Mouse (Mus musculus) limb, embryonic 13.5 days (tissue): ENCODE data around the gene Fam71a. TPM values are rescaled to one million over a fixed set of nuclear protein-coding genes. Genes with fewer than 3 reads are reported as not detected.

Experiments used
- ATAC-seq: fragments of 200-750 bp; cut with Nextera tagmentation; 2 replicates; pipeline ENCODE4 v1.8.0; 2017; ENCODE audit warnings: low read depth, moderate number of reproducible peaks, moderate TSS enrichment; ENCODE audit not compliant: low FRiP score
- H3K27ac ChIP-seq: fragments of 300-500 bp; sonication (generic); 2 replicates; pipeline ENCODE4 v1.5.1; 2015; ENCODE audit warnings: inconsistent platforms, mild to moderate bottlenecking, moderate library complexity
- H3K27me3 ChIP-seq: fragments of 300-500 bp; sonication (generic); 2 replicates; pipeline ENCODE4 v1.6.1; 2015; ENCODE audit warnings: mild to moderate bottlenecking, inconsistent platforms
- H3K36me3 ChIP-seq: fragments of 300-500 bp; sonication (generic); 2 replicates; pipeline ENCODE4 v1.6.1; 2015; ENCODE audit warnings: inconsistent platforms, mild to moderate bottlenecking, moderate library complexity
- H3K4me1 ChIP-seq: fragments of 300-500 bp; sonication (generic); 2 replicates; pipeline ENCODE4 v1.6.1; 2015; ENCODE audit warnings: inconsistent platforms
- H3K4me2 ChIP-seq: fragments of 300-500 bp; sonication (generic); replicated peaks from 2 replicates; pipeline ENCODE4 v1.6.1; 2015; ENCODE audit warnings: inconsistent platforms, mild to moderate bottlenecking, moderate library complexity
- H3K4me3 ChIP-seq: fragments of 300-500 bp; sonication (generic); 2 replicates; pipeline ENCODE4 v1.5.1; 2015; ENCODE audit warnings: moderate library complexity, mild to moderate bottlenecking, inconsistent platforms
- H3K9ac ChIP-seq: fragments of 300-500 bp; sonication (generic); 2 replicates; pipeline ENCODE4 v1.6.1; 2015; ENCODE audit warnings: mild to moderate bottlenecking, inconsistent platforms
- H3K9me3 ChIP-seq: fragments of 300-500 bp; sonication (generic); 2 replicates; pipeline ENCODE4 v1.6.1; 2016; ENCODE audit warnings: inconsistent platforms
- WGBS: fragments of 180-500 bp; shearing (Covaris S2); methylation state at CpG from one replicate; pipeline ENCODE4 v1.1.7; 2015; 5-methylcytosine and 5-hydroxymethylcytosine counted together
- polyA plus RNA-seq: library from polyadenylated mRNA; unstranded; fragments of >200 nt; fragmentation: Nextera tagmentation; extraction: Ambion mirVana; gene quantifications from 2 replicates; pipeline ENCODE4 v1.2.1, GENCODE M21; 2015

Gene Fam71a
- polyA plus RNA-seq, 1 experiment from 2014 or later = not detected

- Histone ChIP-seq H3K4me2 (no peak overlapping the region), H3K27me3 (peaks cover 79% of the 10 kb centered on the region), H3K4me1 (peaks cover 17% of the 10 kb centered on the region), H3K36me3 (no peaks in the 10 kb centered on the region), H3K9me3 (no peaks in the 10 kb centered on the region), H3K4me3 (no peak overlapping the region), H3K9ac (no peak overlapping the region), H3K27ac (no peak overlapping the region)
- no peak for ATAC-seq
- 47% methylated on average over 6 of the region's 6 CpGs for WGBS
Measured at GRCm38 (mm10) chr1:191189671-191190372, 25.2 kb upstream of the Fam71a start.

GRCm38 (mm10) chr1:191186386-191186770, 21.8 kb upstream of the Fam71a start:
- no peaks in the 10 kb centered on the region for H3K36me3 ChIP-seq
- WGBS = 6% methylated on average over 7 of the region's 7 CpGs
- H3K4me2 ChIP-seq = peak overlapping the region; percentile 100
- no peak overlapping the region for H3K9ac ChIP-seq
- H3K27me3 ChIP-seq = peaks cover 84% of the 10 kb centered on the region
- no peaks in the 10 kb centered on the region for H3K9me3 ChIP-seq
- no peak for ATAC-seq
- no peak overlapping the region for H3K4me3 ChIP-seq
- no peak overlapping the region for H3K27ac ChIP-seq
- peaks cover 34% of the 10 kb centered on the region for H3K4me1 ChIP-seq

GRCm38 (mm10) chr1:191185761-191186385, 21.3 kb upstream of the Fam71a start:
- no peak overlapping the region for H3K9ac ChIP-seq
- H3K27ac ChIP-seq = no peak overlapping the region
- WGBS = 1% methylated on average over 16 of the region's 16 CpGs
- ATAC-seq = no peak
- H3K4me3 ChIP-seq = peak overlapping the region; percentile 62
- H3K4me2 ChIP-seq = peak overlapping the region; percentile 100
- peaks cover 37% of the 10 kb centered on the region for H3K4me1 ChIP-seq
- no peaks in the 10 kb centered on the region for H3K9me3 ChIP-seq
- H3K36me3 ChIP-seq = no peaks in the 10 kb centered on the region
- H3K27me3 ChIP-seq = peaks cover 85% of the 10 kb centered on the region

DNA sequence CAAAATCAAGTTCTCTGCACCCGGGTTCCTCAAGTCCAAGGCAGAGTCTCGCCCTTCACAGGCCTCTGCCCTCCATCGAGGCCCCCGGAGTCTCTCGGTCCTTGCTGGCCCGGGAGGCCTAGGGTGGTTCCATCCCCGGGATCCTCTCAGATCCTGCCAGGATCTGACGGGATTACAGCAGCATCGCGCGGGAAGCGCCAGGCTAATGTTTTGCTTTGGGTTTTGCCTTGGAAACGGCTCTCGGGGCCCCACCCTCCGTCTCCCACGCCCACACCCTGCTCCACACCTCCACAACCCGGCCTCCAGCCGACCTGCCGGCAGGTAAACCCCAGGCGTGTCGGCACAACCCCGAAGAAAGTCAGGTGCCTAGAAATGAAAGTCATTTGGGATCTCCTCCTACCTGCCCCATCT, 20.2 kb upstream of the Fam71a start:
- H3K9ac ChIP-seq = no peak overlapping the region
- peaks cover 80% of the 10 kb centered on the region for H3K27me3 ChIP-seq
- WGBS = under 1% methylated on average over 22 of the region's 22 CpGs
- H3K4me2 ChIP-seq = peak overlapping the region; percentile 100
- H3K27ac ChIP-seq = no peak overlapping the region
- H3K4me1 ChIP-seq = peaks cover 45% of the 10 kb centered on the region
- H3K4me3 ChIP-seq = peak overlapping the region; percentile 62
- no peak for ATAC-seq
- no peaks in the 10 kb centered on the region for H3K36me3 ChIP-seq
- no peaks in the 10 kb centered on the region for H3K9me3 ChIP-seq

- H3K27ac ChIP-seq = no peak overlapping the region
- under 1% methylated on average over 42 of the region's 42 CpGs for WGBS
- no peak for ATAC-seq
- H3K4me3 ChIP-seq = peak overlapping the region; percentile 62
- no peaks in the 10 kb centered on the region for H3K36me3 ChIP-seq
- H3K4me2 ChIP-seq = peak overlapping the region; percentile 100
- peaks cover 51% of the 10 kb centered on the region for H3K4me1 ChIP-seq
- H3K9ac ChIP-seq = peak overlapping the region; percentile 54; the same call in 1 of the 2 replicates
- H3K9me3 ChIP-seq = no peaks in the 10 kb centered on the region
- H3K27me3 ChIP-seq = peaks cover 75% of the 10 kb centered on the region
Measured at GRCm38 (mm10) chr1:191184066-191184815, 19.6 kb upstream of the Fam71a start.

DNA sequence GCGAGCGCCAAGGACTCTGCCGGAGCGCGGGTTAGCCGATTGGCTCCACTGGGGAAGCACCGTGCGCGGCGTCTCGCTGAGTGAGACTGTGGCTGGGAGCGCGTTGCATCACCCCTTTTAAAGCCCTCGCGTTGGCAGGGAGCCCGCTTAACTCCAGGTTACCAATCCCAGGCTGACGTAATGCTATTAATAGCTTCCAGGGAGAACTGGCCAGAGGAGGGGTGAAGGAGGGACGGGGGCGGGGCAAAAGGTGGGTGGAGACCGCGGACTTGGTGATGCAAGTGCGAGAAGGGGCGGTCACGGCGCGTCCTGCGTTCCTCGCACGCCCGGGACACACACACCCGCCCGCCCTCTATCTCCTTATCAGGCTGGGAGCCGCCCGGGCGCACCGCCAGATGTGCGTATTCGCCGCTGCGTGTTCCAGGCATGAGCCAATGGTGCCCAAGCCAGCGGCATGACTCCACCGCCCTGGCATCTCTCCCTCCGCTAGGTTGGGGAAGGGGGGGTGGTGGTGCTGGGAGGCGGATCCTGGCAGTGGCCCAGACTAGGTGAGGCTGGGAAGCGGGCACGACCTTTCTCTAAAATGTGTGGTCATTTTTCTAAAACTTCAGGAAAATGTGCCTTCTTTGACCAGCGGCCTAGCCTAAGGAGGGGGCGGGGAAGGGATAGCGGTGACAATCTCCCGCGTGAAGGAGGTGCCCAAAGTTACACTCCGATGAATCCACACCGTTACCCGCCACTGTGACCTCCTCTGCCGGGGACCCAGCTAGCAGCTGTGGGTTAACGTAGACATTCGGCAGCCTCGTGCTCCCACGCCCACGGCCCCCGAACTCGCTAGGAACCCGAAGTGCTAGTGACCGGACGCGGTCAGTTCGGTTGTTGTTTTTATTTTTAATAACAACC, 18.8 kb upstream of the Fam71a start:
- peaks cover 59% of the 10 kb centered on the region for H3K4me1 ChIP-seq
- H3K27me3 ChIP-seq = peaks cover 67% of the 10 kb centered on the region
- peak; percentile 89 for ATAC-seq
- H3K9me3 ChIP-seq = no peaks in the 10 kb centered on the region
- H3K27ac ChIP-seq = peak overlapping the region; percentile 15; the same call in 1 of the 2 replicates
- peak overlapping the region; percentile 62 for H3K4me3 ChIP-seq
- H3K9ac ChIP-seq = peak overlapping the region; percentile 71
- under 1% methylated on average over 58 of the region's 67 CpGs for WGBS
- H3K4me2 ChIP-seq = peak overlapping the region; percentile 100
- no peaks in the 10 kb centered on the region for H3K36me3 ChIP-seq

DNA sequence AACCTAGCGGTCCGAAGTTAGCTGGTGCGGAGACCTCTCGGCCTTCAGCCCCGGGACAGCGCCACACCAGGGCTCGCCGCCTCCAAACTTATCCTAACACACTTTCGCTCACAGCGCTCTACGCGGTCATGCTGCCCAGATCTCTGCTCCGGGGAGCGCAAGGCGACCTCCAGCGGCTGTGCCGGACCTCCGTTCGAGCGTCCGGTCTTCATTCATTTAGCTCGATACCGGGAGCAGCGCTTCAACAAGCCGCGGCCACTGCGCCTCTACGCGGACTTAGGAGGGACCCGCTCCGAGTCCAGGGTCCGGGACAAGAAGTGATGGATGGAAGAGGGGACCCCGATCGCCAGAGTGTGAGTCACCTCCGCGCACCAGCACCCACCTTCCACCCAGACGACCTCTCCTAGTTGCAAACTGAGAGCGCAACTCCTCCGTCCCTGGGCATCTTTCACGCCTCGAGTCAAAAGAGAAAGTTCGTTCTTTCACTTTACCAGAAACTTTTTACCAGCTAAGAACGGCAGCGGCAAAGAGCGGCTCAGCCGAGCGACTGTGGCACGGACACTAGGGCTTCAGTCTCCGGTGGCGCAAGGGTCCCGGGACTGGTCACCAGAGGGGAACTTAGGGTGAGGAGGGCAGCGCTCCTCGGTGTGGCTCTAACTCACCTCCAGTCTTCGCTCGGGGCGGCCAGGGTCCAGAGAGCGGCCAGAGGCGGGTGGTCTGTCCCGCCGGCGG, 18.0 kb upstream of the Fam71a start:
- H3K4me3 ChIP-seq = peak overlapping the region; percentile 62
- peak overlapping the region; percentile 15; the same call in 1 of the 2 replicates for H3K27ac ChIP-seq
- no peaks in the 10 kb centered on the region for H3K9me3 ChIP-seq
- peak overlapping the region; percentile 100 for H3K4me2 ChIP-seq
- ATAC-seq = no peak
- peaks cover 59% of the 10 kb centered on the region for H3K27me3 ChIP-seq
- under 1% methylated on average over 61 of the region's 61 CpGs for WGBS
- H3K4me1 ChIP-seq = peaks cover 67% of the 10 kb centered on the region
- H3K36me3 ChIP-seq = no peaks in the 10 kb centered on the region
- peak overlapping the region; percentile 71 for H3K9ac ChIP-seq

GRCm38 (mm10) chr1:191181469-191182259, 17.0 kb upstream of the Fam71a start:
- 46% methylated on average over 12 of the region's 12 CpGs for WGBS
- H3K9ac ChIP-seq = no peak overlapping the region
- H3K4me2 ChIP-seq = peak overlapping the region; percentile 100
- no peak overlapping the region for H3K27ac ChIP-seq
- H3K4me3 ChIP-seq = peak overlapping the region; percentile 62
- no peak for ATAC-seq
- no peaks in the 10 kb centered on the region for H3K36me3 ChIP-seq
- peaks cover 50% of the 10 kb centered on the region for H3K27me3 ChIP-seq
- H3K9me3 ChIP-seq = no peaks in the 10 kb centered on the region
- peaks cover 73% of the 10 kb centered on the region for H3K4me1 ChIP-seq

- Histone ChIP-seq H3K4me1 (peaks cover 61% of the 10 kb centered on the region), H3K9me3 (no peaks in the 10 kb centered on the region), H3K9ac (no peak overlapping the region), H3K36me3 (no peaks in the 10 kb centered on the region), H3K4me2 (no peak overlapping the region; the same call in 1 of the 2 replicates), H3K4me3 (no peak overlapping the region), H3K27me3 (peaks cover 37% of the 10 kb centered on the region), H3K27ac (no peak overlapping the region)
- WGBS = 65% methylated on average over 4 of the region's 4 CpGs
- no peak for ATAC-seq
Measured at GRCm38 (mm10) chr1:191180397-191180796, 15.8 kb upstream of the Fam71a start.

DNA sequence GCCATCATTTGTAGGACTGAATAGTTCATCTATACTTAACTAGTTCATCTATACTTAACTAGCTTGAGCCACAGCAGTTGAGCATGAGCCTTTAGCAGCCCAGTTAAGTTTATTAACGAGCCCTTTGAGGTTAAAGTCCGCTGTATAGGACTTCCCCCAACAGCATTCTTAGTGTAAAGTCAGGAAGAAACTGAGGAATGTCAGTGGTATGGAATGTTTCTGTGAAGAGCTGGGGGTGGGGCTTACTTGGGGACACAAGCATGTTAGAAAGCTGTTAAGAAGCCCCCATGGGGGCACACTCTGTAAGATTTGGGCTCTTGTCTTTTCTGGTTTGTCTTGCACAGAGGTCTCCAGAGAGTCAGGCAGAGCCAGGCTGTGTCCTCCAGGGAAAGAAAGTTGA, 15.2 kb upstream of the Fam71a start:
- H3K4me1 ChIP-seq = peaks cover 56% of the 10 kb centered on the region

More for the DNA sequence above, 15.2 kb upstream of the Fam71a start:
- no peak overlapping the region for H3K27ac ChIP-seq
- H3K9ac ChIP-seq = no peak overlapping the region
- peaks cover 32% of the 10 kb centered on the region for H3K27me3 ChIP-seq
- no peaks in the 10 kb centered on the region for H3K36me3 ChIP-seq
- H3K4me3 ChIP-seq = no peak overlapping the region
- H3K9me3 ChIP-seq = no peaks in the 10 kb centered on the region
- WGBS = 14% methylated on average over 2 of the region's 2 CpGs
- H3K4me2 ChIP-seq = no peak overlapping the region
- ATAC-seq = no peak
